Mouse (Mus musculus): ENCODE measurements at regions not wholly inside any gene's neighbourhood (a gene's known extent, or its start where the extent isn't known, plus 50 kb on each side); places are given as distances from the start of the nearest gene placed in this dataset.

DNA sequence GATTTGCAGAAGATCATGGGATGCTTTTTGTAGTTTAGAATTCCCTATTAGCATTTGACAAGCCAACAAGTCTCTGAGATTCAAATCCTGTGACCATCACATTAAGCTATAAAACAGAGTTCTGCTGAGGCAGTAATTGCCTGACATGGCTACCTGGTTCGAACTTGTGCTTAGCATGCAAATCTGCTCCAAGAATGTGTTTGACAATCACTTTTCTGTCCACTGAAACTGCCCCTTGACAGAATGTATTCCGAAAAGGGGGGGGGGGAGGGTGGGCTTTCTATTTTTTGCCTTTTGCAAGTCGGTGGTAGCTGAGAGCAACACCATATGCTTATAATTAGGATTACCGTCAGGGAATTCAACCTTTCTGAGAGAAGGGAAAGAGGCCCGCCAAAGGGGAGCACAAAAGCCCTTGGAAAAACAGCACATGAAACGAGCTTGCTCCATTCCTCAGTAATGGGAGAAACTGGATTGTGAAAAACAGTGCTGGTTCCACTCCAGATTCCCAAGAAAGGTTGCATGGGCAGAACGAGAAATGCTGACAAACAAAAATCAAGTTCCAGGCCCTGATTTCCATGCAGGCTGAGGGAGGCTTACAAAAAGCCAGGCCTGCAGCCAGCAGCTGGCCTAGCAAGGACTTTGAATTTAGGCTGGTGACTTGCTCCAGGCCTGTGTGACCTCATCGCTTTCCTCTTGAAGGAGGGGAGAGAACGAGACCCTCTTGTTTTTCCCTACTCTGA, 176.1 kb upstream of the Ldb2 start:
- TF ChIP-seq ZC3H11A (IDR thresholded peaks at IDR 0.05; ENCODE audit: low read depth, low read length): no peak
- TF ChIP-seq CTCF (conservative IDR thresholded peaks at IDR 0.05 in 1 of 2, IDR thresholded peaks at IDR 0.05 in 1 of 2; ENCODE audit: low read depth in 2 of 2, low read length in 2 of 2): no peak
- TF ChIP-seq USF2 (conservative IDR thresholded peaks at IDR 0.05; ENCODE audit: low read depth, low read length): no peak
- TF ChIP-seq POLR2A (IDR thresholded peaks at IDR 0.05; ENCODE audit: low read depth, low read length): no peak
- TF ChIP-seq MAX (IDR thresholded peaks at IDR 0.05; ENCODE audit: low read length): no peak
- no peak for TF ChIP-seq ELF1 (IDR thresholded peaks at IDR 0.05; ENCODE audit: low read depth, low read length)
- no peak for TF ChIP-seq ZNF384 (IDR thresholded peaks at IDR 0.05; ENCODE audit: low read depth, low read length)
- no peak for TF ChIP-seq EP300 (IDR thresholded peaks at IDR 0.05; ENCODE audit: low read length)
